Mouse (Mus musculus) frontal cortex, adult 2 months (tissue): ENCODE data around the gene Pcnx2. TPM values are rescaled to one million over a fixed set of nuclear protein-coding genes. Genes with fewer than 3 reads are reported as not detected.

ENCODE experiments used
- DNase-seq, 2 experiments: peaks; one replicate each; pipeline ENCODE4 v3.0.0; 2022; ENCODE audit warnings: low spot score in 1 of 2; ENCODE audit errors: extremely low spot score in 1 of 2
- polyA plus RNA-seq: library from polyadenylated mRNA; depleted of rRNA; stranded (reverse); fragments of >200 nt; gene quantifications from 2 replicates; pipeline ENCODE4 v1.2.3, GENCODE M21; 2012; rRNA removed

Pcnx2 gene
- 45.5 and 47.8 TPM in 2 replicates for polyA plus RNA-seq

DNA sequence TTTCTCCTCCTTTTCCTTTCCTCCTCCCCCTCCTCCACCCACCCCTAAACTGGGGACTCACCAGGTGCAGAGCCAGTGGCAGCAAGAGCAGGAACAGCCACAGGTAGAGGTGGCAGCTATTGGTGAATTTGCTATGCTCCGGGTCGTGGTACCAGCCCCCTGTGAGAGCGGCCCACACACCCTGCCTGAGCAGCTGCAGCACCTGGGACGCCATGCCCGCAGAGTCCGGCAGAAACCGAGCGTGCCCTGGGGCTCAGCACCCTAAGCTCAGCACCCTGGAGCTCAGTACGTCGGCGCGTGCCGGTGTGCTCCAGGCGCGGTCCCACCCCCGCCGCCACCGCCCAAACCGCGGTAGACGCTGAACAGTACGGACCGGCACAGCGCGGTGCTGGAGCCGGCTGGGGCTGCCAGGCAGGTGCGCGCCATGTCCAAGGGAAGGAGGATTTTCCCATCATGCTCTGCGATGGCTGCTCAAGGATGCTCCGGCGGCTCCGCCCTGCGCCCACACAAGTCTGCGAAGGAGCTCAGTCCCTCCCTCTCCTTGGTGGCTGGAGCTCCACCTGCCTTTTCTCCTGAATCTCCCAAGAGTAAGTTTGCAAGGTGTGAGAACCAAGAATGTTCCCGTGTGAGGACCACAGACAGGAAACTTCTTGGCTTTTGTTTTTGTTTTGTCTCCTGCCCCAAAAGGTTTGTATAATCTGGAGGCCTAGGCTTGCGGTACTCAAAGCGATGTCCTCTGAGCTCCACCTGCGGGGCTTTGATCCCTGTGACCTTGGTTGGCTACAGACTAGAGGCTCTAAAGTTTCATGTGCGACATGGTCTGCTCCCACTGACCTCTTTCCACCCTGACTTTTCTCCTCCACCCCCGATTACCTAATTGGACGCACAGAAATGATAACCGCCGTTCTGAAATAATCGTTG, at the start of gene Pcnx2:
Pcnx2 (minus strand) TSS at position 450 of the 921 bp plus-strand sequence.
- peak; percentile 78 to 90 for DNase-seq

- DNase-seq = no peak
Measured at GRCm38 (mm10) chr8:125944511-125944910, 46.4 kb upstream of the Pcnx2 start.

- peak in 1 of 2 experiments; percentile 86 for DNase-seq
Measured at GRCm38 (mm10) chr8:125935649-125936048, 37.5 kb upstream of the Pcnx2 start.

DNA sequence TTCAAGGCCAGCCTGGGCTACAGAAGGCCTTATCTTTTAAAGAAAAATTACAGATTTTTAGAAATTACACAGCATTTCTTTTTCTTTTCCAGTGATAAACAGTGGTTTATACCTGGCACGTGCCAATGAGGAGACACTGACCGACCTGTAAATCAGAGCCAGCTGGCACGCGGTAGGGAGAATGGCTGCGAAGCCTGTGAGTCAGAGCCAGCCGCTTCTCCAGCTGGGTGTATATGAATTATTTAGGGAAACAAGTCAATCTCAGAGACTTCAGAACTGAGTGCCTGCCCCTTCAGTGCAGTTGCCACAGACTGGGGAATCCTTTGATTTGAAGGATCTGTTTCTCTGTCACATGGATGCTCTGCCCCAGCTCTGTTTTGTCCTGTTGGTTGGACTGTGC, 33.7 kb upstream of the Pcnx2 start:
- DNase-seq = peak in 1 of 2 experiments; percentile 28

GRCm38 (mm10) chr8:125930276-125931046, 32.3 kb upstream of the Pcnx2 start:
- DNase-seq = no peak

DNA sequence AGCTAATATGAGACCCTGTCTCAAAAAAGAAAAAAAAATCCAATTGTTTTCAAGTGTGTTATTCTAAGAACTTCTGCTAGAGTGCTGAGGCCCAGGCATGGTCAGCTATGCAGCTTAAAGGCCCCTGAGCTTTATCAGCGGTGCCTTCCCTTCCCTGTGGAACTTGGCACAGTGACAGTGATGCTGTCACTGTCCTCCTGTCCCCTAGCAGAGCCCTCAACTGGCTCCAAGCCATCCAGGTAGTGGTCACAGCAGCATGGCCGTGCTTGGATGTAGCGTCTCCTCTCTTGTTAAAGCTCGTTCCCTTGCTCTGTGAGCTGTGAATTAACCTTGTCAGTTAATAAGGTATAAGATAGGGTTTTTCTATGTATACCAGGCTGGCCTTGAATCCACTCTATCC, 28.5 kb upstream of the Pcnx2 start:
- no peak for DNase-seq

GRCm38 (mm10) chr8:125922333-125922732, 24.2 kb upstream of the Pcnx2 start:
- no peak for DNase-seq

DNA sequence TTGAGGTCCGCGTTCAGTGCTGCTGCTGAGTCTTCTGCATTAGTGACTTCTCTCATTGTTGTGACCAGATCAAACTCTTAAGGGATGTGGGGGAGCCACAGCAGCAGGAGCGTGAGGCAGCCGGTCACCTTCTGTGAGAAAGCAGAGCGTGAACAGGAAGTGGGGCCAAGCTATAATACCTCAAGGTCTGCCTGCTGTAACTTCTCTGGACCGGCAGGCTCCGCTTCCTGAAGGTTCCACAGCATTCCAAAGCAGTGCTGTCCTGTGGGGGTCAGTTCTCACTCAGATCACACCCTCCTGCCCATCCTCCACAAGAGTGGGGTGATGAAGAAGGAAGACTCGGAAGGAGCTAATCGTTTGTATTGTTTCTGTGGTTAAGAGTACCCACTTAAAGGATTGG, 22.6 kb upstream of the Pcnx2 start:
- DNase-seq = no peak

GRCm38 (mm10) chr8:125920281-125920680, 22.2 kb upstream of the Pcnx2 start:
- DNase-seq = no peak

GRCm38 (mm10) chr8:125919560-125919959, 21.4 kb upstream of the Pcnx2 start:
- DNase-seq = no peak

- DNase-seq = no peak
Measured at GRCm38 (mm10) chr8:125918719-125919118, 20.6 kb upstream of the Pcnx2 start.

- no peak for DNase-seq
Measured at GRCm38 (mm10) chr8:125917013-125917412, 18.9 kb upstream of the Pcnx2 start.

DNA sequence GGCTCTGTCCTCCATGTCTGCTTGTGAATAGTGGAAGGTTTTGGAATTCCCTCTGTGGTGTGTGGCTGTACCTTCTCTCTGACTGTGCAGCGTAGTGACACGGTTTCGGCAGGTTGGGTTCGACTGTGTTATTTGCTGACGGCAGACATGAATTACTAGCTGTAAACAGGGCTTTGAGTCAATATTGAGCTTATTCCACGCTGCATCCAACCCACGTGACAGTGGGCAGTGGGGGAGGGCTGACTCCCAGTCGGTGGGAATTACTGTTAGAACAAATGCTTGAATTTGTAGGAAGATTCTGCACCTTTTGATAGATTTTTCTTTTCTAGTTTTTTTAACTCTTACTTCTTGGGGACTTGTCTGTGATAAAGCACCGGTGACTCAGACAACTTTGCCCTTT, 16.3 kb upstream of the Pcnx2 start:
- DNase-seq = no peak

DNA sequence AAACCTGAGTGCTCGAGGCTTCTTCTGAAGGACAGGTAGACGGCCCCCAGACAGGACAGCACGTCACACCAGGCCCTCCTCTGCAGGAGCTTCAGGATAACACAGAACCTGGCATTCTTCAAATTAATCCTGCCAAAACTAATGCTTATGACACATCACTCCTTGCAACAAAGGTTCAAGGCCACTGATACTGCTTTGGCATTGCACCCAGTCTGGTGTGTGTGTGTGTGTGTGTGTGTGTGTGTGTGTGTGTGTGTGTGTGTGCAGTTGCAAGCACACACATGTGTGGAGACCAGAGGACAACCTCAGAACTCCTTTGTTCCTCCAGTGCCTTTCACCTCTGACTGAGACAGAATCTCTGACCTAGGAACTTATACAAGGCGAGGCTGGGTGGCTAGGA, 15.1 kb upstream of the Pcnx2 start:
- no peak for DNase-seq

- no peak for DNase-seq
Measured at GRCm38 (mm10) chr8:125911229-125911580, 13.1 kb upstream of the Pcnx2 start.

DNA sequence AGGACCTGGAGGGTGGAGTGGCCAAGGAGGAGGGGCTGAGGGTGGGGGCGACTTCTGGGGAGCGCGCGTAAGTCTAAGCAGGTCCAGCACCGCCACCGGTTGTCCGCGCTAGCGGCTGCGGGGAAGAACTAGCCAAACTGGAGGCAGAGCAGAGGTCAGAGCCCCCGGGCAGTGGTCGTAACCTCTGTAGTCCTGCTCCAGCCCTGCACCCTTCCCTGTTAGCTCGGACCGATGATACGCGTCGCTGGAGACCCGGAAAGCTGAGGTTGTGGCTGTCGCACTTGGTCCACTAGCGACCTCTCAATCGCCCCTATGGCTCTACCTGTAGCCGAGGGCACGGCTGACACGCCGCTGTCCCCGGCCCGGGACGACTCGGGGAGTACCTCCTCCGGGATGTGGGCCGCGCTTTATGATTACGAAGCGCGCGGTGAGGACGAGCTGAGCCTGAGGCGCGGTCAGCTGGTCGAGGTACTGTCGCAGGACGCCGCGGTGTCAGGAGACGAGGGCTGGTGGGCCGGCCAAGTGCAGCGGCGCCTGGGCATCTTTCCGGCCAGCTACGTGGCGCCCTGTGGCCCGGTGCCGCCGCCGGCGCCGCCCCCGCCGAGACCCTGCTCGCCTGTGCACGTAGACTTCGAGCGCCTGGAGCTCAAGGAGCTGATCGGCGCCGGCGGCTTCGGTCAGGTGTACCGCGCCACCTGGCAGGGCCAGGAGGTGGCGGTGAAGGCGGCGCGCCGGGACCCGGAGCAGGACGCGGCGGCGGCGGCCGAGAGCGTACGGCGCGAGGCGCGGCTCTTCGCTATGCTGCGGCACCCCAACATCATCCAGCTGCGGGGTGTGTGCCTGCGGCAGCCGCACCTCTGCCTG, 12.5 kb upstream of the Pcnx2 start, which contains the start of gene Map3k21:
Map3k21 (plus strand) TSS at position 86 of the 864 bp plus-strand sequence.
- DNase-seq = no peak

GRCm38 (mm10) chr8:125909661-125910364, 11.7 kb upstream of the Pcnx2 start:
- no peak for DNase-seq

DNA sequence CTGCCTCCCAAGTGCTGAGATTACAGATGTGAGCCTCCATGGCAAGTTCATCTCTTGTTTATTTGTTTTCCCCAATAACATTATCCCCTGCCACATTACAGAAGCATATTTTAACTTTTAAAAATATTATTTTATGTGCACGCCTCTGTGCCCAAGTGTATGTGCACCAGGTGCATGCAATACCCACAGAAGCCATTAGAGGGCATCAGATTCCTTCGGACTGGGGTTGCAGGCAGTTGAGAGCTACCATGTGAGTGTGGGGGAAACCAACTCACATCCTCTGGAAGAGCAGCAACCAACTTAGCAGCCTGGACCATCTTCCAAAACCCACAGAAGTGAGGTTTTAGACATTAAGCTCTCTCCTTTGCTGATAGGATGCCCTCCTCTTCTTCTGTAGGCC, 9.2 kb upstream of the Pcnx2 start:
- no peak for DNase-seq

DNA sequence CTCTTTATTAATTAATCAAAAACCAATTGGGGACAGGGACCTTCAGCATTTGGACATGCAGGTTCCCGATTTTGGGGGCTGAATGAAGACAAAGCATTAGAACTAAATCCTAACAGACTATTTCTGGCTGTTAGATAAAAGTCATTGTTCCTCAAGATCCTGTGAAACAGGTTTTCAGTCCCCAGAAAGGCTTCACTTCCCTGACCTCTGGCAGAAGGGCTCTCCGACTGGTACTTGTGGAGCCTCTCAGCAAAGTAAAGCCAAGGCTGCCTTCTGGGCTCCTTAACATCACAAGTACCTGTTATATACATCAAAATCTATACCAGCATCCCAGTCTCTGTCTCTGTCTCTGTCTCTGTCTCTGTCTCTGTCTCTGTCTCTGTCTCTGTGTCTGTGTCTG, 7.2 kb upstream of the Pcnx2 start:
- no peak for DNase-seq

DNA sequence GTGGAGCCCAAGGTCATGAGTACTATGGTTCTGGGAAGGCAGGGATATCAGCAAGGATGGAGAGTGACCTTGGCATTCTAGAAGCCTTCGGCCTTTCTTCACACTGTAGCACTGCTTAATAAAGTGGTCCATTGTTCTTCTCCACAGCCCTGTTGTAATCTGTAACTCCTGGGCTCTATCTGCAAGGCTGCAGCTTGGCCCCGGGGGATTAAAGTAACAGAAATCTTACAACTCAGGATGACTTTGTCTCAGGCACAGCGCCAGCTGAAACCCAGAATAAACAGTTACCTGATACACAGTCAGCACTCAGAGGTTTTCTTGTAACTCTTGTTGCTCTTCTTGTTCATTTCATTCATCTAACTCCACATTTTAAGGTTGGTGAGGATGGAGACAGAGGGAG, 4.4 kb upstream of the Pcnx2 start:
- no peak for DNase-seq
